Mouse (Mus musculus) gastrocnemius, adult 18-20 months (tissue): ENCODE measurements around the gene Trio. TPM values are rescaled to one million over a fixed set of nuclear protein-coding genes. Genes with fewer than 3 reads are reported as not detected.

Experiments used
- DNase-seq: peaks from one replicate; pipeline ENCODE4 v3.0.0; 2021; ENCODE audit warnings: low spot score
- long read RNA-seq, 2 experiments: library from polyadenylated mRNA; stranded (forward); transcript quantifications; one replicate each; pipeline ENCODE4 v2.0.0; 2021
- total RNA-seq, 2 experiments: library from RNA; stranded (reverse); gene quantifications; 2 replicates each; pipeline ENCODE4 v1.2.3; 2021

Trio gene
- 10 to 100 TPM; 21.1 to 33.0 TPM for total RNA-seq
- long read RNA-seq, experiment 1, partial matches to known transcripts = 5 of 7 reads
- long read RNA-seq, experiment 1, other reads (novel, unspliced or antisense) = 2 of 7 reads
- long read RNA-seq, experiment 2, partial matches to known transcripts = 8 of 9 reads
- long read RNA-seq, experiment 2, other reads (novel, unspliced or antisense) = 1 of 9 reads

DNA sequence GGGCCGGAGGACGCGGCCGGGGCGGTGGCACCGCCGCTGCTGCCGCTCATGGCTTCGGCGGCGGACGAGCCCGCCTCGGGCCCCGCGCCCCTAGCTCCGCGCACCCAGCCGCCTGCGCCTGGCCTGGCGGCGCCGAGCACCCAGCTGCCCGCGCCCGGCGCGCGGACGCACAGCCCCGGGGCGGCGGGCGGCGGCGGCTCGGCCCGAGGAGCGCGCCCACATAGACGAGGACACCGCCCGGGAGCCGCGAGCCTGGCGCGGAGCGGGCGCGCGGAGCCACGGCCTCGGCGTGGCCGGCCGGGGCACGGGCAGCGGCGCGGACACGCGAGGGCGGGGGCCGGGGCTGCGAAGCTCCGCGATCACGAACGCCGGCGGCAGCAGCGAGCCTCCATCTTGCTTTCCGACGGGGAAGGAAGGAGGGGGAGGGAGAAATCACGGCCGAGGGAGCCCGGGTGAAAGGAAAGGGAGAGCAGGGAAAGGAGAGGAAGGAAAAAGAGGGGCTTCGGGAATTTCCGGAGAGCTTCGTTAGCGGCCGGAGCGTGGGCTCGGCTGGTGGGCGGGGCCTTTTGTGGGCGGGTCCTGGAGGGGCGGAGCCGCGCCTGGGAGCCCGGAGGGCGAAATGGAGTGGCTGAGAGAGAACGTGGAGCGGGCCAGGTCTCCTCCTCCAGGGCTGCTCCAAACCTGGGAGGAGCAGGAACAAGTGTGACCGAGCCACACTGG lies at the start of gene Trio:
Trio (minus strand) TSS at position 402 of the 720 bp plus-strand sequence.
- peak; percentile 98 for DNase-seq

DNA sequence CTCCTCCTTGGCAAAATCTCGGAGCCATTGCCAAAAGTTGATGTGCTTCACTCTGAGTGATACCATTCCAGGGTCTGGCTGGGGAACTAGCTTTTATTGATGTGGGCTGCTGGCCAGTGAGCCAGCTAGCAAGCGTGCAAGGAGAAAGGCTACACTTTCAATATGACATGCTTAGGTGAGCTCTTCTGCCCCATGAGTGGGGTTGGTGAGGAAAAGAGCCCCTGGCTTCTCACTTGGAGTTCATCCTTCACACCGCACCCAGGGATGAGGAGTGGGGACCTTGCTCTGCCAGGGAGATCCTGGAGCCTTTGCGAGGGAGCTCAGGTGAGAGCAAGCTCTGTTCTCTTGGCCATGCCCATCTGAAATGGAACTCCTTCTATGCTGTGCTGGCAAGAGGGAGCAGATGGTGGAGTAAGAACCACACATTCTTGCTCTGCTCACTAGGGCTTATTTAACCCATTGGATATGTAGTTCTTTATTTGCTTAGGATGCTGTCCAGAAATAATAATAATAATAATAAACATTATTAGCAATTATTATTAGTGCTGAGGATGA lies 48.8 kb upstream of the Trio start:
- no peak for DNase-seq

DNA sequence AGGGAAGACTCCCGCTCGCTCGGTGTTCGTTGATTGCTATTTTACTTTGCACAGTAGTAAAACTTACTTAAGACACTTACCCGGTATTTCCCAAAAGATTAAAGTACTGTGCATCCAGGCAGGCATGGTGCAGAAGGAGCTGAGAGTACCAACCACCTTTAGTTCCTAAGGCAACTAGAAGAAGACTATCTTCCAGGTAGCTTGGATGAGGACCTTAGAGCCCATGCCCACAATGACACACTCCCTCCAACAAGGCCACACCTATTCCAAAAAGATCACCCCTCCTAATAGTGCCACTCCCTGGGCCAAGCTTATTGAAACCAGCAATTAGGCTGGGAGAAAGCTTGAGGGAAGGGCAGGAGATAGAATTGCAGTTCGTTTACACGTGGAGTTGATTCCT lies 46.0 kb upstream of the Trio start:
- no peak for DNase-seq

DNA sequence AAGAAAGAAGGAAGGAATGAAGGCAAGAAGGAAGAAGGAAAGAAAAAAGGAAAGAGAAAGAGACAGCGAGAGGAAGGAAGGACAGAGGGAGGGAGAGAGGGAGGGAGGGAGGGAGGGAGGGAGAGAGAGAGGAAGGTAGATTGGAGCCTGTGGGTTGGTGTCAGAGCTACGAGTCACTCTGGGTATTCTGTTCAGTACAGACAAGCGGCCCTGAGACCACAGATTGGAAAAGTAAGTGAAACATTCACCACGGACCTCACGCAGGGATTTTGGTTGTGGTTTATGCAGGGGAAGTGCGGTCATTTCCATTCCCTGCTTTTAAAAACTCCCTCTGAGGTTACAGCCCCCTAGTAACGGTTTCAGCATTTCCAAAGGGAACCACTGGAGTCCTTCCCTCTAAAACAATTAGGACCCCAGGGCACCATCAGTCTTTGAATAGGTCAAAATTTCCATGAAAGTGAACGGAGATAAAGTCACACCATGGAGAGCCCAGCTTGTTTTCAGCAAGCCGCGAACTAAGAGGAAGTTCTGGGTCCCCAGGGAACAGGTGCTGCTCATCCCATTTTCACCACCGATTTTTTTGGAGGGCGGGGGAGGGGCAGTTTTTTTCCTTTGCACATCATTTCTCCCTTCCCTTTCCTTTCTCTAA lies 45.2 kb upstream of the Trio start:
- no peak for DNase-seq

DNA sequence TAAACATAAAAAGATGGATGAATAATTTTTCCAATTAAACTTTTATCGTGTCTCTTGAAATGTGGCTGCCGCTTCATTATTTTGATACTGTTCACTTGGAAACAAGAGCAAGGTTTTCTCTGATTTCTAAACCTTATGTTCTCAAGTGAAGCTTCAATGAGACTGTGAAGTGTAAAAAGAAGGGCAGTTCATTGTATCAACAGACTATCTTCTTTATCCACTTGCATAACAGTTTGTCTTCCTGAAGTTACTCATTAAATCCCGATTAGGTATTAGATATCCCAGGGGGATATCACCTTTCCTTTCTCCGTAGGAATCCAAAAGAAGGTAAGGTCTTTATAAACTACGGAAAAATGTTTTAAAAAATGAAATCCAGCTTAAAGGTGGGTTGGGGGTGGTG lies 44.6 kb upstream of the Trio start:
- no peak for DNase-seq

GRCm38 (mm10) chr15:28067373-28067772 lies 41.7 kb upstream of the Trio start:
- no peak for DNase-seq

DNA sequence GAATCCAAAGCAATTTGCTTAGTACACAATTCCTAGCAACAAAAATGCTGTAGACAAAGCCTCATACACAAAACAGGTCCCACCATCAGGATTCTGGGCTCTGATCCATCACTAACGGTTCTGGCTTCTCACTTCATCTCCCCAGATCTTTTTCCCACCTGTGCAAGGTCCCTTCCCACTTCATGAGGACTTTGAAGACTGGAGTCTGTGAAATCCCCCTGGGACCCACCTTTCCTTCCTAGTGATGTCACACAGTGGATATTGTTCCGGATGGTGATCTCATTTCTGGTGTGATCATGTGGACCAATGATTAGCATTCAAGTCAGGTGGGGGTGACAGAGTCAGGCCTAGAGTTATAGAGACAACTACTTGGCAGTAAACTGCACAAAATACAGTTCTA lies 40.8 kb upstream of the Trio start:
- DNase-seq = no peak

DNA sequence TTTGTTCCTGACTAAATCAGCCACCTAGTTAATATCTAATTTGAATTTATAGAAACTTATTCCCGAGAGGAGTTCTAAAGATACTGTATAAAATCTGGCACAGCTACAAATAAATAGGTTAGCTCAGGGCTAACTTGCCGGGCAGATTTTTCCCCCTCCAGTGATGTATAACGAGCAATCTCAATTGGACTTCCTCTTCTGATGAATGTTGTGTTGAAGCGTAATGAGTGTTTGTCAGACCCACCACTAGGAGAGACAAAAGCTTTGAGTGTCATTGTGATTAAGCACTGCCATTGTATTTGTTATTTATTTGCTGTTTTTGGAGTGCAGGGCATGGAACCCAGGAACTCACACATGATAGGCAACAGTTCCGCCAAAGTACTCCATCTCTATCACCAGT lies 39.9 kb upstream of the Trio start:
- DNase-seq = no peak

- DNase-seq = no peak
Observed at GRCm38 (mm10) chr15:28064733-28065088, 39.1 kb upstream of the Trio start.

- DNase-seq = no peak
Observed at GRCm38 (mm10) chr15:28064081-28064732, 38.6 kb upstream of the Trio start.

- DNase-seq = no peak
Observed at GRCm38 (mm10) chr15:28063466-28063865, 37.8 kb upstream of the Trio start.

GRCm38 (mm10) chr15:28062016-28062415 lies 36.4 kb upstream of the Trio start:
- no peak for DNase-seq

- DNase-seq = no peak
Observed at GRCm38 (mm10) chr15:28060977-28061376, 35.3 kb upstream of the Trio start.

GRCm38 (mm10) chr15:28060423-28060822 lies 34.8 kb upstream of the Trio start:
- DNase-seq = no peak

- no peak for DNase-seq
Observed at GRCm38 (mm10) chr15:28057545-28057944, 31.9 kb upstream of the Trio start.

- DNase-seq = no peak
Observed at GRCm38 (mm10) chr15:28054731-28055130, 29.1 kb upstream of the Trio start.

DNA sequence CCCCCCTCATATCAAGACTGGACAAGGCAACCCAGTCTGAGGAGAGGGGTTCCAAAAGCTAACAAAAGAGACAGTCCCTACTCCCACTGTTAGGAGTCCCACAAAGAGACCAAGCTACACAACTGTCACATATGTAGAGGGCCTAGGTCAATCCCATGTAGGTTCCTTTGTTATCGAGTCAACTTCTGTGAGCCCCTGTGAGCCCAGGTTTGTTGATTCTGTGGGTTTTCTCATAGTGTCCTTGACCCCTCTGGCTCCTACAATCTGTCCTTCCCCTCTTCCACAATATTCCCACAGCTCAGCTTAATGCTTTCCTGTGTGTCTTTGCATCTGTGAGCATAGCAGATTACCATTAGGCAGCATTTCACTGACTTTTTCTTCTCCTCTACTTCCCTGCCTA lies 28.5 kb upstream of the Trio start:
- DNase-seq = no peak

DNA sequence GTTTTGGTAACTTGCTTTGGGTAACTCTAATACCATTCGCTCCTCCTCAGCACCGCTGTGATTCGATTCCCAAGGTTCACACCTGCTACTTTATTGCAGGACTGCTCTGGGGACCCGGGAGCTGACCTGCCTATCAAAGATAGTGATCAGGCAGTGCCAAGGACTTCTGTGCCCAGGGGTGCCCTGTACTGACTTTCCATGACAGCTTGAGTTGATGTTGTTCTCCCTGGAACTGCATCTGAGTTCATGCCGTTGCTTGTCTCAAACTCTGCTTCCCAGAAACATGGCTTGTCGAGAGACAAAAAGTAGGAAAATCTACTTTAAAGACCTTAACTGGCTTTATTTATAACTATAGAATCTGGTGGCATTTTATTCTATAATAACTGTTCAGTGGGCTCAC lies 27.6 kb upstream of the Trio start:
- no peak for DNase-seq

- no peak for DNase-seq
Observed at GRCm38 (mm10) chr15:28051811-28052210, 26.2 kb upstream of the Trio start.

DNA sequence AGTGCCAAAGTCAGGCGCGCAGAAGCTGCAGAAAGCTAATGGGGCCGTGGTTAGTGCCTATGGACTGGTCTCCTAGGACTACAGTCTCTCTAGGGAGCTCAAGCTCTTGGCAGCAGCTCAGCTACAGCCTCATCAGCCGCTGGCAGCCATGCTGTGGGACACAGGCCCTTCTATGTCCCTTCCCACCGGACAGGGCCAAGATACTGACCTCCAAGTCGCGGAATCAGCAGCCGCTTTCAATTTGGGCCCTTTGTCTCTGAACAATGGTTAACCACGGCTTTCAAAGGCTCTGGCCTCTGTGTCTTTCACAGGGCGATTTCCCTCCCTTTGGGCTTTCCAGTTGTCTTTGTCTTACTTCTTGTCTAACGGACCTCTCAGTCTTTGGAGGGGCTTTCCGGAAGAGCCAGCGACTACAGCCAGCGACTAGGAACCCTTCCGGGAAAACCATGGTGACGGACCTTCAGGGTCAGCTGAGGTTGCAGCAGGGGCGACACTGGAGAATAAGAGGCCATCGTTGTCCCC lies 25.5 kb upstream of the Trio start:
- peak; percentile 48 for DNase-seq

- DNase-seq = no peak
Observed at GRCm38 (mm10) chr15:28047711-28048110, 22.1 kb upstream of the Trio start.
